Mouse (Mus musculus) ES-E14 (cell line): ENCODE results near the gene Rgmb. TPM values are rescaled to one million over a fixed set of nuclear protein-coding genes. Genes with fewer than 3 reads are reported as not detected.

Source experiments
- DNase-seq: peaks from one replicate; pipeline ENCODE4 v3.0.0-alpha.2; 2013; ENCODE audit warnings: low read depth, low spot score
- H3K27ac ChIP-seq: 2 replicates; pipeline ENCODE4 v1.5.1; 2012; ENCODE audit warnings: low read depth, mild to moderate bottlenecking, low read length, moderate library complexity, mixed read lengths; ENCODE audit not compliant: poor library complexity, insufficient read depth, severe bottlenecking
- H3K36me3 ChIP-seq: 2 replicates; pipeline ENCODE4 v1.6.1; 2012; ENCODE audit warnings: mild to moderate bottlenecking, low read length, moderate library complexity, mixed read lengths; ENCODE audit not compliant: control insufficient read depth, poor library complexity, insufficient read depth, severe bottlenecking
- H3K4me1 ChIP-seq, 2 experiments: fragments of 150-350 bp in 1 of 2; sonication (generic) in 1 of 2; 2 replicates each; pipeline ENCODE4 v1.6.1; 2012; ENCODE audit warnings: low read length in 2 of 2, mild to moderate bottlenecking in 1 of 2, mixed read lengths in 1 of 2; ENCODE audit not compliant: control insufficient read depth in 2 of 2, insufficient read depth in 2 of 2, poor library complexity in 1 of 2
- H3K4me3 ChIP-seq, 2 experiments: fragments of 150-350 bp in 1 of 2; sonication (generic) in 1 of 2; 2 replicates each; pipeline ENCODE4 v1.5.1; 2012; ENCODE audit warnings: low read length in 2 of 2, low read depth in 1 of 2, mild to moderate bottlenecking in 1 of 2, mixed read lengths in 1 of 2; ENCODE audit not compliant: insufficient read depth in 1 of 2, poor library complexity in 1 of 2, severe bottlenecking in 1 of 2
- H3K9ac ChIP-seq: 2 replicates; pipeline ENCODE4 v1.6.1; 2012; ENCODE audit warnings: low read depth, mild to moderate bottlenecking, low read length, mixed read lengths; ENCODE audit not compliant: poor library complexity, insufficient read depth, severe bottlenecking
- H3K9me3 ChIP-seq: fragments of 150-350 bp; sonication (generic); 2 replicates; pipeline ENCODE4 v1.6.1; 2012; ENCODE audit warnings: low read depth, mild to moderate bottlenecking, low read length; ENCODE audit not compliant: control insufficient read depth, insufficient read depth
- CHD2 ChIP-seq: IDR thresholded peaks from 2 replicates; pipeline ENCODE4 v1.6.1; 2014; ENCODE audit warnings: mild to moderate bottlenecking, low read depth, low read length, inconsistent platforms
- HCFC1 ChIP-seq: IDR thresholded peaks from 2 replicates; pipeline ENCODE4 v1.6.1; 2012; ENCODE audit warnings: low read length, inconsistent platforms, borderline replicate concordance; ENCODE audit not compliant: insufficient read depth
- MAFK ChIP-seq: IDR thresholded peaks from 2 replicates; pipeline ENCODE4 v1.6.1; 2014; ENCODE audit warnings: mild to moderate bottlenecking, low read depth, low read length, inconsistent platforms; ENCODE audit not compliant: insufficient read depth
- ZC3H11A ChIP-seq: IDR thresholded peaks from 2 replicates; pipeline ENCODE4 v1.6.1; 2012; ENCODE audit warnings: low read depth, mild to moderate bottlenecking, inconsistent platforms, low read length, borderline replicate concordance
- ZNF384 ChIP-seq: IDR thresholded peaks from 2 replicates; pipeline ENCODE4 v1.6.1; 2012; ENCODE audit warnings: low read depth, low read length, inconsistent platforms
- in situ Hi-C, 2 experiments: fragments of 600-800 bp; cut with MboI; formaldehyde crosslinking; loops; one replicate each; pipeline ENCODE4 v1.15.1; 2025; ENCODE audit warnings: low sequenced_read_pairs in 2 of 2, inconsistent platforms in 1 of 2; ENCODE audit not compliant: unreplicated experiment in 2 of 2
- total RNA-seq: library from RNA; depleted of rRNA; stranded (reverse); fragments of 300-350 nt; gene quantifications from 2 replicates; pipeline ENCODE4 v1.2.3, GENCODE M21; 2012

Gene Rgmb
- total RNA-seq, 1 experiment = 7.2 TPM

DNA sequence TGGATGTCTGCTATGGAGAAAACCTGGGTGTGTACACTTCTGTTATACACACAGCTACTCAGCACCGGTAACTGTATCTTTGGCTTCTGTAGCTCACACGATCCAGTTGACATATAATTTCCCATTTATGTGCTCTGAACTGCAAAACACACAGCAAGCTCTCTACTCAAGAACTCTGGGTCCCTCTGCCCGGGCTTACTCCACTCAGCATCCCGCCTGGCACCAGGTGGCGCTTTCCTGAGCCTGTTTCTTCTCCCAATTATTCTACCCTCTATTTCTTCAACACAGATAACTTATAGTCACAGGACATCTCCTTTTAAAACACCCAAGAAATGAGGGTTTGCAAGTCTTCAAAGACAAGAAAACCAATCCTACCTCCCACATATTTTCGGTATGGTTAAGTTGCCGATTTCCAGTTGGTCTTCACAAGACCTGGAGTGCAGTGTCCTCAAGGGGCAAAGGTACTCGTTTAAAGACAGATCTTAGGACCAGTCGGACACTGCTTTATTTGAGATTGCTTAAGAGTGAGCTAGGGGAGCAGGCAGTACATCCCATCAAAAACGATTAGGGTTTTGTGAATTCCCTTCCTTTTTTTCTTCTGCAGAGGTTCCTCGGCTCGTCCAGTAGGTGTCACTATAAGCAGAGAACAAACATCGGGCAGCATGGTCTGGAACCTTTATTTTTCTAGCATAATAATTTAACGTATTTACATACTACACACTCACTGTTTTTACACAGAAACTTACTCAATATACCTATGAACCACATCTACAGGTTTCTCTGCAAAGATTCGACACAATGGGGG, 26.6 kb downstream of the Rgmb start:
- Histone ChIP-seq H3K9ac (no peak overlapping the region), H3K9me3 (no peaks in the 10 kb centered on the region), H3K27ac (no peak overlapping the region), H3K36me3 (peaks cover 7% of the 10 kb centered on the region), H3K4me3 (no peak overlapping the region), H3K4me1 (0 out of 4 replicates have a peak, but pooled peaks cover 0 to 2% of the 10 kb centered on the region in 2 experiments)
- no peak for TF ChIP-seq MAFK
- peak; percentile 35; the same call in 1 of the 2 replicates for TF ChIP-seq ZC3H11A
- no peak for TF ChIP-seq CHD2
- no peak for TF ChIP-seq HCFC1
- TF ChIP-seq ZNF384 = peak; percentile 52
- in situ Hi-C loops = no loop called here
- no peak for DNase-seq

DNA sequence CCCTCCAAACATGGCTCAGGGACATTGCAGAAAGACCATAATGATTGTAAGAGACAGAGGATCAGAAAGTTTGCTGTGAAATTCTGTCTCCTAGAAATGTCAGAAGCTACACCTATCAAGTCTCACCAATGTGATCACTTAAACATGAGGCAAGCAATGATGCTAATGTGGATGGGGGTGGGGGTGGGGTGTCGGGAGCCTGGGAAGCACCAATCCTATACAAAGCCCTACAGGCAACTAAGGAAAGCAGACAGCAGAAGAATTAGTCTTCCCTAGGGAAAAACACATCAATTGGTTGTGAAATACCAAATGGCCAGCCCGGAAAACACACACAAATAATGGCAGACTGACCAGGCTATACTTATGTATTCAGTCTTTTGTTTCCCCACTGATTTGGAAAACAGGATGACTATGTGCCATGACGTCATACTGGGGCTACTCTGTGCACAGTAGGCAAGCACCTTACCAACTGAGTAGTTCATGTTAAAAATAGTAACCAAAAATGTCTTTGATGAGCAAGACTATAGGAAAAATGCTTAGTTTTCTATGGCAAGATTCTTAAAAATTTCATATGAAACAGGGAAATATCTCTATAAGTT, 31.5 kb downstream of the Rgmb start:
- in situ Hi-C loops = no loop called here

DNA sequence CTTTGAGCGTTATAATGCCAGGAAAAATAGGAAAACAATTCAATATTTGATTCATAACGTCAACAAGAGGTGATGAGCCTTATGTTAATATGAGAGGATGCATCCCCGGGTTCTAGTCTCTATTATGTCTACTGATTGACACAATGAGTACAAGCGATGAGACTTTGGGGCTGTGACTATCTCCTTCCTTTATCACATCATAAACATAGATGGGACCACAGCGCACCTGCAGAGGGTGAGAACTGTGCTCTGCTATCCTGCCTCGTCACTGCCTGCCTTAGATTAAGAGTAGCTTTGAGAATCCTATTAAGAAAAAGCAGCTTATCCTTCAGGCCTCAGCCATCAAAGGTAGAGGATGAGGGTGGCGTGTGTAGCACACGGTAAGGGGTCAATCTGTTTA, 40.1 kb downstream of the Rgmb start:
- no peaks in the 10 kb centered on the region for H3K9me3 ChIP-seq
- in situ Hi-C loops = no loop called here
- H3K4me3 ChIP-seq = no peak overlapping the region
- no peak for DNase-seq
- no peak overlapping the region for H3K9ac ChIP-seq
- no peak for TF ChIP-seq ZNF384
- TF ChIP-seq ZC3H11A = no peak
- TF ChIP-seq MAFK = no peak
- TF ChIP-seq CHD2 = no peak
- no peak for TF ChIP-seq HCFC1
- H3K27ac ChIP-seq = no peak overlapping the region
- no peaks in the 10 kb centered on the region for H3K36me3 ChIP-seq
- H3K4me1 ChIP-seq = no peaks in the 10 kb centered on the region

More for the DNA sequence above, 31.5 kb downstream of the Rgmb start:
- TF ChIP-seq CHD2 (no peak), ZC3H11A (no peak), ZNF384 (no peak), MAFK (no peak), HCFC1 (no peak)
- no peaks in the 10 kb centered on the region for H3K9me3 ChIP-seq
- no peaks in the 10 kb centered on the region for H3K4me1 ChIP-seq
- no peak for DNase-seq
- no peak overlapping the region for H3K4me3 ChIP-seq
- no peak overlapping the region for H3K9ac ChIP-seq
- no peak overlapping the region for H3K27ac ChIP-seq
- H3K36me3 ChIP-seq = no peaks in the 10 kb centered on the region

- H3K9ac ChIP-seq = no peak overlapping the region
- no peaks in the 10 kb centered on the region for H3K4me1 ChIP-seq
- TF ChIP-seq ZC3H11A = peak; percentile 77
- no peak for TF ChIP-seq CHD2
- H3K4me3 ChIP-seq = no peak overlapping the region
- in situ Hi-C loops = no loop called here
- no peaks in the 10 kb centered on the region for H3K9me3 ChIP-seq
- no peak overlapping the region for H3K27ac ChIP-seq
- no peaks in the 10 kb centered on the region for H3K36me3 ChIP-seq
- DNase-seq = peak; percentile 25
Measured at GRCm38 (mm10) chr17:15787036-15787435, 43.8 kb downstream of the Rgmb start.
